Mouse (Mus musculus) 416B (cell line): Measurements from ENCODE around the gene Msmp.
"Not testable (repeated sequence)": the region's sequence is repeated elsewhere in the genome, so short reads cannot be mapped to it uniquely, and the experiment has no call there.

ENCODE experiments used
- DNase-seq: peaks from one replicate; pipeline ENCODE4 v3.0.0; 2011; ENCODE audit warnings: low read depth

Gene Msmp

DNA sequence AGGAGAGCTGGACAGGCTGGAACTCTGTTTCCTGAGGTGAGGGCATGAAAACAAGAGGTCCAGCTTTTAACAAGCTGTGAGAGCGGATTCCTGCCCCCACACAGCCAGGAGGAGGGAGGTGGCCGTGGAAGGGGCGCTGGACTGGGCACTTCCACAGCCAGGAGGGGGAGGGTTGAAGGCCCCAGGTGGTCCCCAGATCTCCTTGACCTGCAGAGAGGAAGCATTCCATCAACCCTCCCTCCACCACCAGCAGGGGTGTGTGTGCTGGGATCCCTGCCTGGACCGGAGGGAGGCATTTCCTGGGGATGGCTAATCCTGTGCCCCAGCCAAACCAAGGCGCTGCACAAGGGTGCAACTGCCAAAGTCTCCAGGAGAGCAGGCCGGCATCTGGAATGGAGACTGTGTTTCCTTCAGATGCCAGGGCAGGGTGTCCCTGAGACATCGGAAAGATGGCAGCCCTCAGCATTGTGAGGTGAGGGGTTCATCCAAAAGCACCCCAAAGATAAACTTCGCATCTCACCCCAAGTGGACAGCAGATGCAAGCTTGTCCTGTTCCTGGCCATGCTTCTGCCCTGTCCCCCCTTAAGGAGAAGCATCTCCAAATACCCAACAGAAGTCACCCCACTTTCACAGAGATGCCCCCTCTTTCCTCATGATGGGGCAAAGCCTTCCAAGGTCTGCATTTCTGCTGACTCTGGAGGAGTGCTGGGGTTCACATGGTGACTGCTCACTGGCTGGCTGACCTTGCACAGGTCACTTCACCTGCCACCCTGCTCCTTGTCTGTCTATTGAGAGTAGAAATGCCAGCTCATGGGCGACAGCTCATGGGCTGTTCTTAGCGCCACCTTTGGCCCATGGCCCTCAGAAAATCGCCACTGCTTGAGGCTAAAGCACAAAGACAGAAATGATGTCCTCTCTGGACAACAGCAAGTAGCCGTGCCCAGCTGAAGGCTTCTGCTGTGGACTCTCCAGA, at the start of gene Msmp:
TSS of gene Msmp (minus strand) at position 51 of the 973 bp plus-strand sequence.
- no peak for DNase-seq

GRCm38 (mm10) chr4:43633736-43634135, 49.4 kb upstream of the Msmp start:
- DNase-seq, result no peak

GRCm38 (mm10) chr4:43633296-43633695, 49.0 kb upstream of the Msmp start:
- DNase-seq, result no peak

DNA sequence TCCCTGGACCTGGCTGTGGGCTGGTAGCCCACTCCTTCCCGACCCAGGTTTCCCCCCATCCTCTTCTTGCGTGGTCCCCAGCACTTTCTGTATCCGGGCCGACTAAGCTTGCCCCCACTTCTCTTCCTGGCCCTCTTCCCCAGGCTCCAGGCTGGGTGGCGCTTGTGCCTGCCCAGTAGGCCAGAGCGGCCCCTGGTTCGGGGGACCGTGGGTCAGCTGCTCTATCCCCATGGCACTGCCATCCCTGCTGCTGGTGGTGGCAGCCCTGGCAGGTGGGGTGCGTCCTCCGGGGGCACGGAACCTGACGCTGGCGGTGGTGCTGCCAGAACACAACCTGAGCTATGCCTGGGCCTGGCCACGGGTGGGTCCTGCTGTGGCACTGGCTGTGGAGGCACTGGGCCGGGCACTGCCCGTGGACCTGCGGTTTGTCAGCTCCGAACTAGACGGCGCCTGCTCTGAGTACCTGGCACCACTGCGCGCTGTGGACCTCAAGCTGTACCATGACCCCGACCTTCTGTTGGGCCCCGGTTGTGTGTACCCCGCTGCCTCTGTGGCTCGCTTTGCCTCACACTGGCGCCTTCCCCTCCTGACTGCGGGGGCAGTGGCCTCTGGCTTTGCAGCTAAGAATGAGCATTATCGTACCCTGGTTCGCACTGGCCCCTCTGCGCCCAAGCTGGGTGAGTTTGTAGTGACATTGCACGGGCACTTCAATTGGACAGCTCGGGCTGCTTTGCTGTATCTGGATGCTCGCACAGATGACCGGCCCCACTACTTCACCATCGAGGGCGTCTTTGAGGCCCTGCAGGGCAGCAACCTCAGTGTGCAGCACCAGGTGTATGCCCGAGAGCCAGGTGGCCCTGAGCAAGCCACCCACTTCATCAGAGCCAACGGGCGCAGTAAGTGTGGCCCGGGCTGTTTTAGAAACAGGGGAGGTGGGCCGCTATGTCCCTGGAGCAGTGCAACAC, 47.9 kb upstream of the Msmp start:
- DNase-seq, result no peak

DNA sequence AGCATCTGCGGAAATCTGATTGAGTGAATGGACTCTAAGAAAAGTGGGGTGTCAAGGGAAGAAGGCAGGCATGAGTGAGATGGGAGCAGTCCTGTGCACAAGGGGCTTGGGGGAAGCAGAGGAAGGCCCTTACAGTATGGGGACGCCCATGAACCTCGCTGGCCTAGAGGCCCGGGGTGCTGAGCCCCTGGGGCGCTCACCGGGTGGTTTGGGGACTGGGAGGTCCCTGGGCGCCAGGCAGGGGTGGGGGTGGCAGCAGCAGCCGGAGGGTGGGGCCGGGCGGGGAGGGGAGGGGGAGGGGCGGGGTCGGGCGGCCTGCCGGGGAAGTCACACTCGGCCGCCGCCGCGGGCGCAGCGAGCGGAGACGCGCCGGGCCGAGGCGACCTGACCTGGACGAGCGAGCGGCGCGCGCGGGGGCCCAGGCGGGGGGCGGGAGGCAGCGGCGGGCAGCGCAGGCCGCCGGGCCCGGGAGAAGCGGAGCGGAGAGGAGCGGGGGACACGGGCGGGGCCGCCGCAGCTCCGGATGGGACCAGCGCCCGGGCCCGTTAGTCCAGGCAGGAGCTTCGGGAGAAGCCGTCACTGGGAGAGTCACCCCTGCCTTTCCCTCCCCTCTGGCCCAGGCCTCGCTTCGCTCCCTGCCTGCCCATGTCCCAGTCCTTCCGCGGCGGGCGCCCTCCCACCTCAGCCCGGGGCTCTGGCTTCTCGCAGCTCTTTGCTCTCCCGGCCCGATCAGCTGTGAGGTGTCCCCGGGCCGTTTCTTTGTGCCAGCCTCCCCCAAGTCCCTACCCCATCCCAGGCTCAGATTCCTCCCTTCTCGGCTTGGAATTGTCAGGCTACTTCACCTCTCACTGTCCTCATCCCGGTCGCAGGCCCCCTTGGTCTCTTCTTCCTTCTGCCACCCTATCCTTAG, 47.0 kb upstream of the Msmp start, which contains the start of gene Npr2:
TSS of gene Npr2 (plus strand) at position 890 of the 910 bp plus-strand sequence.
- DNase-seq, result no peak

DNA sequence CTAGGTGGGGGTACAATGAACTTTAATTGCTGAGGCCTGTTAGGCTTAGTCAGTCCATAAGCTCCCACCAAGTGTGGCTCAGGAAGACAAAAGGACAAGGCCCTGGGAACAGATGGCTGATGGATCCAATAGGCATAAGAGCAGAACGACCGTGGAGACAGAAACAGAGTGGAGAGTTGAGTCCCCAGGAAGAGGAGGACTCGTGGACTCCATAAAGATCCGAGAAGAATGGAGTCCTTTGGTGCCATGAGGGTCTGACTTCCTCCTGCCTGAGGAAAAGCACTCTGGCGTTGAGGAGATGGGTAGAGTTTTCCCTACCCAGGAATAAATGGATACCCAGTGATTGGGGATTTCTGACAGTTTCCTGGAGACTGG, 46.4 kb upstream of the Msmp start:
- DNase-seq, result no peak

DNA sequence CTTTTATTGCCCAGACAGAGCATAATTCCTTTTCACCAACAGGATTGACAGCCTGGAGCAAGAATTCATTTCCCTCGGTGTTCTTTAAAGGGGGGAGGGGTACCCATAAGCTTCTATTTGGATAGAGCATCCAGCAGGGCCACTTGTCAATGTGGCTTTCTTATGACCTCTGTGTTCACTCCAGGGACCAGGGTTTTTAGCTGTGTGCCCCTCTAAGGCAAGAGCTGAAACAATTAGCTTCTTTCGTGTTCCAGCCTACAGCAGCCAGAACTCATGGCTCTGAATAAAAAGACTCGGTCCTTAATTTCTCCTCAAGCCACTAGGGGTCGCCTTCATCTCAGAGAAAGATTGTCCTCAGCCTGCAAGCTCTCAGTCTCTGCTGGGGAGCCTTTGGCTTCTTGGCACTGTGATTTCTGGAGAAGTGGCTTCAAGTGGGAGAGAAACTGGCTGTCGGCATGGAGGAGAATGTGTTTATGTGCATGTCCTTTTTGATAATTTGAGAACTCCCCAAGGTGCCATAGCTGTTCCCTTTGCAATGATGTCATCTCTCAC, 45.8 kb upstream of the Msmp start:
- DNase-seq, result peak; percentile 82

DNA sequence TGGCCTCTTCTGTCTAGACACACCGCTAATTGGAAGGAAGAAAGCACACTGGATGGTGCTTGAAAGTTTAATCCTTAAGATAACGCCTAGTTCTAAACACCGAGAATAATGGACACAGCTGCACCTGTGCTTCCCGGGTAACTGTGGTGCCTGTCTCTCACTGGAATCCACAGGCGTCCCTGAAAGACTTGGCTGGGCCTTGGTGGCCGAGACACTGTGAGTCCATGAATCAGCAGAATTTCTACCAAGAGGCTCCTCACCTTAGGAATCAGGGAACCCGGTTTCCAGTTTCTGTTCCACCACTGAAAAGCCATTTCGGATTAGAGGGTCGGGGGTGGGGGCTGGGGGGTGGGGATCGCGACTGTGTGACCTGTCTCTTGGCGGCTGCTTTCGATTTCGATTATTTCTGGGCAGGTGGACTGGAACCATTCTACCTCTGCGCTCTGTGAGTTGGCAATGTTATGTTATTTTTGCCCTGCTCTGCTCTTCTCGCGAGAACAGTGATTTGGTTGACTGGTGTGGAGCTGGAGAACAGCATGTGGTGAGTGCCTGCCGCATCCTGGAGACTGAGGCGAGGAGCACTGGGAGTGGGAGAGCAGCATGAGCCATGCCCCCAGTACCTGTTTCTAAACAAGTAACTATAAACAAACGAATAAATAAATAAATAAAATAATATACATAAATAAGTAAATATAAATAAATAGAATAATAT, 45.0 kb upstream of the Msmp start:
- no peak for DNase-seq

DNA sequence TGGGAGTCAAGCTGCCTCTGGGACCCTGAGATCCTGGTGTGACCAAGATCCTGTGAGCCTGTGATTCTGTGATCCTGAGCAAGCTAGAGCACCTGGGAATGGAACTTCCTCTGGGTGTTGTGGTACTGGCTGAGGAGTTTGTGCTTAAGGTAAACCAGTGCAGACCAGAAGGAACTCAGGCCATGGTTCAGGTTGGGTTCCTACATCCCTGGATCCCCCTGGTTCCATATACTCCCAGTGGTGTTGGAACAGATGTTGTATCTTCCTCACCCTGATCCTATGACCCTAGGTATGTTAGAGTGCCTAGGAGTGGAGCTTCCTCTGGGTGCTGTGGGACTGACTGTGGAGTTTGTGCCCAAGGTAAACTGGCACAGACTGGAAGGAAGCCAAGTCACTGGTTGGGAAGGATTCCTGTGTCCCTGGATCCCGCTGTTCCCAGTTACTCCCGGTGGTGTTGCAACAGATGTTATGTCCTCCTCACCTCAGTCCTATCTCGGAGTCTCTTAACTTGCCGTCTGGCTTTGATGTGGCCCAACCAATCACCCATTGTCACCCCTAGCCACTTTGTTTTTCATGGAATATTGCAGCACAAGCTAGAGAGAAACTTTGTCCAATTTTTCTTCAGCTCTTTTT, 36.0 kb upstream of the Msmp start:
- DNase-seq, result no peak

DNA sequence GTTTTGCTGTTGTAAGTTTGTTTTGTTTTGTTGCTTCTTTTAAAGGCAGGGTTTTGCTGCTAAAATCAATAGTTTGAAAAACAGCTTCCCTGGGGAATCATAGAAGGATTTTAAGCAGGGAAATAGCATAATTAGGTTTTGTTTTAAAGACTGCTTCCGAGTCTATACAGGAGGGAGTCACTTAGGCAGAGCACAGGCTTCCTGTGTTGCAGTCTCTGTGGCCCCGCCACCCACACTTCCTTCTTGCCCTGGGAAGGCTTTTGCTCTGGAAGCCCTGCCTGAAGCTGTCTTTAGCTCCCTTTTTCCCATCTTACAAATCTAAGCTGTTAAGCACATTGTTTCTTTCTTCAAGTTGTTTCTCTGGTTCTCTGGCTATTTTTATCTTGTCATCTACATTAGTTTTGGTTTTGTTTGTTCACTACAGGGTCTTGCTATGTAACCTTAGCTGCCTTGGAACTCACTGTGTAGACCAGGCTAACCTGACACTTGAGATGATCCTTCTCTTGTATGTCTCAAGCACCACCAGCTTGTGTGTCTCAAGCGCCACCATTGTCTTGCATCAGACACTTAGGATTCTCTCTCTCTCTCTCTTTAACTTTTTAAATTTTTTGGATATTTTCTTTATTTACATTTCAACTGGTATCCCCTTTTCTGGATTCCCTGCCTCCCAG, 28.9 kb upstream of the Msmp start:
- DNase-seq, result peak; percentile 73

- peak; percentile 64 for DNase-seq
Observed at GRCm38 (mm10) chr4:43612534-43612933, 28.2 kb upstream of the Msmp start.

GRCm38 (mm10) chr4:43604751-43605685, 20.7 kb upstream of the Msmp start:
- DNase-seq, result peak; percentile 78

DNA sequence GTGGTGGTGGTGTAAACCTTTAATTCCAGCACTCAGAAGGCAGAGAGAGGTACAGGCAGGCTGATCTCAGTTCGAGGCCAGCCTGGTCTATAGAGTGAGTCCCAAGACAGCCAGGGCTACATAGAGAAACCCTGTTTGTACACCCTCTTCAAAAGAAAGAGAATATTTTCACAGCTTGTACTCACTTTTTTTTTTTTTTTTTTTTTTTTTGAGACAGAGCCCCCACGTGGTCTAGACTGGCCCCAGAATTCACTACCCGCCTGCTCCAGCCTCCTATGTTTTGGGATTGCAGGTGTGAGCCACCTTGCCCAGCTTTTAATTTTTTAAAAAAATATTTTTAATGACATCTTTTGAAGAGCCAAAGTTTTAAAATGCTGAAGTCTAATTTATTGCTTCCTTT, 19.8 kb upstream of the Msmp start:
- DNase-seq, result no peak

DNA sequence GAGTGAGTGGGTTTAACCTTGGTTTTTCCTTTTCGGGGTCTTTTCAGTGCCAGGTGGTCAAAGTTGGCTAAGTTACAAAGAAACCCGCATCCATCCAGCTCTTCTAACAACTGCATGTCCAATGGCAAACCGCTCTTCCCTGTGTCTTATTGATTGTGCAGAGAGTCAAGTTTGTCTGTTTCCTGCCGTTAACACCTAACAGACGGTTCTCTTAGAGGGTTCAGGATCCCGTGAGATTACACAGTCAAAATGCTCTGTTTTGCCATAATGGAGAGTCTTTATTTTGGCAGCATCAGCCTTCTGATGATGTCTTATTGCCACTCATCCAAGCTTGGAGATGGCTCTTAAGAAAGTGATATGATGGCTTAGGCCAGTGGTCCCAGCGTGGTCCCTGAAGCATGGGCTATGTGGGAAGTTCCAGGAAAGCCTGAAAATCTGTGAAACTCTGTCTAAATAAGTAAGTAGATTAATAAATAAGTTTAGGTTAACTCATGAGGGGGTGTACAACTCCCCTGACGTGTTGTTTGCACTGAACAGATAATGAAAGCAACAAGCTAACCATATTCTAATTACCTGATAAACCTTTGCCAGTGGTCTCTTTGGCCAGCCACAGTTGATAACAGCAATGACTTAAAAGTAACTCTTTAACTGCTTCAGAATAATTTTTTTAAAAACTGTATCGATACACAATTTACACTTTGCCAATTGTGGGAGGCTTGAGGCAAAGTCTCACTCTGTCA, 16.1 kb upstream of the Msmp start:
- no peak for DNase-seq

- no peak for DNase-seq
Observed at GRCm38 (mm10) chr4:43598650-43599380, 14.5 kb upstream of the Msmp start.

GRCm38 (mm10) chr4:43598200-43598599, 13.9 kb upstream of the Msmp start:
- no peak for DNase-seq

DNA sequence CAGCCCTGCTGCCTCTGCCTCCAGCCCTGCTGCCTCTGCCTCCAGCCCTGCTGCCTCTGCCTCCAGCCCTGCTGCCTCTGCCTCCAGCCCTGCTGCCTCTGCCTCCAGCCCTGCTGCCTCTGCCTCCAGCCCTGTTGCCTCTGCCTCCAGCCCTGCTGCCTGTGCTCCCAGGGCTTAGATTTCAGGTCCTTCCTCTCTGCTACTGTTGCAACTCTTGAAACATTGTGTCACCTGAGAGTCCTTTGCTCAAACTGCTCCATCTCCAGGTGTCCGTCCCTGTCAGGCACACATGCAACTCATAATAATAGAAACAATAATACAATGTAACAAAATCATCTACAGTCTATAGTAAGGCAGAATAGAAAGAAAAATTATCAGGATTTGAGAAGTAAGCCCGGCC, 12.3 kb upstream of the Msmp start:
- DNase-seq, result not testable (repeated sequence)
